Mouse (Mus musculus): ENCODE results near the gene Mink1. TPM values are rescaled to one million over a fixed set of nuclear protein-coding genes. Genes with fewer than 3 reads are reported as not detected.

The Mink1 gene
- total RNA-seq, 1 experiment = 23.0 TPM

DNA sequence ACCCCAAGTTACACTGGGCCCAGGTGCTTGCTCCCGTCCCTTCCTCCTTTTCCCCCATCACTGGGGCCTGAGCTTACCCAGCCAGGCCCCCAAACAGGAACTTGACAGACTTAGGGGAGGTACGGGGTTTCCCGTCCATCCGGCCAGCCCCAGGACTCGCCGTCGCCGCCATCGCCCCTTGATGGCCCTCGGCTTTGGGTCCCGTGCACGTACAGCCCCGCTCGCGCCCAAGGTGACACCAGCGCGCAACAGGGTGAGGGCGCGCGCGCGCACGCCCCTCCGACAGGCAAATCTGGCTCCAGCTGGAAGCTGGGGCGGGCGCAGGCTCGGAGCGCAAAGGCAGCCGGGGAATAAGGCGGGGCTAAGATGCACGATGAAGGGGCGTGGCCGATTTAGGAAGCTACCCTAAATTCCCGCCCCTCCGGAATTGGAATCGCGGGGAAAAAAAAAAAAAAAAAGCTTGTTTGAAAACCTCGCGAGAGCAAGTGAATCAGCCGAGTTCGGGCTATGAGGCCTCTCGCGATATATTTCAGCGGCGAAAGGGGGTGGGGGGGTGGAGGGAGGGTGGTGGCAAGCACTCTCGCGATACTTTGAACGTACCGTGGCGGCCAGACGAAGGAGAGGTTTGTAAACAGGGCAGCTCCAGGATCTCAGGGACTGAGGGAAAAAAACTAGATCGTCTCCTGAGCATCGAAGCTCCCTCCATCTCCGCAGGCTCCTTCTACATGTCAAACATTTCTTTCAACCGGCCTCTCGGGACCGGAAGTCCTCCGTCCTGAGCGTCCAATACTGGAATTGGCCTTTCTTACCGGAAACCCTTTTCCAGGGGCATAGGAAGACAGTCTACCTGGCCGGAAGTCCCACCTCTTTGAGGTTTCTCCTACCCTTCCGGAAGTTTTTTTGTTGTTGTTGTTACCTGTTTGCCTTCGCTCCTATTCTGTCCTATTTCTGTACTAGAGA lies 84.3 kb downstream of the Mink1 start, which contains the start of the genes Rnf167 and Slc25a11:
Gene Rnf167, plus strand, starts transcription at position 545 of the 960 bp plus-strand sequence.
Gene Slc25a11, minus strand, starts transcription at position 789 of the 960 bp plus-strand sequence.
- in situ Hi-C loops (cut with MboI; ENCODE audit: low sequenced_read_pairs in 2 of 2, unreplicated experiment in 2 of 2) = no loop called here
- Histone ChIP-seq H3K36me3 (ENCODE audit: control insufficient read depth, insufficient read depth, low read length, poor library complexity, severe bottlenecking) (peaks cover 45% of the 10 kb centered on the region), H3K9me3 (ENCODE audit: control insufficient read depth, insufficient read depth, low read depth, low read length) (no peaks in the 10 kb centered on the region), H3K9ac (ENCODE audit: insufficient read depth, low read depth, low read length, poor library complexity, severe bottlenecking) (peak within 1 kb of the TSS; percentile 95), H3K27ac (ENCODE audit: insufficient read depth, low read depth, low read length, poor library complexity, severe bottlenecking) (peak within 1 kb of the TSS; percentile 96), H3K4me3 (ENCODE audit: insufficient read depth in 1 of 2, low read depth in 1 of 2, low read length in 2 of 2, poor library complexity in 1 of 2, severe bottlenecking in 1 of 2) (peak within 1 kb of the TSS; percentile 78 to 85), H3K4me1 (ENCODE audit: control insufficient read depth in 2 of 2, insufficient read depth in 2 of 2, low read length in 2 of 2, poor library complexity in 1 of 2) (peaks cover 0 to 10% of the 10 kb centered on the region in 2 experiments; a peak in 2 of 4 replicates)
- TF ChIP-seq CHD2 (IDR thresholded peaks at IDR 0.05; ENCODE audit: low read depth, low read length) (peak; percentile 98), ZNF384 (IDR thresholded peaks at IDR 0.05; ENCODE audit: low read depth, low read length) (peak; percentile 99), ZC3H11A (IDR thresholded peaks at IDR 0.05; ENCODE audit: borderline replicate concordance, low read depth, low read length) (no peak), HCFC1 (IDR thresholded peaks at IDR 0.05; ENCODE audit: borderline replicate concordance, insufficient read depth, low read length) (peak; percentile 59; the same call in 1 of the 2 replicates)
- peak; percentile 100 for DNase-seq (ENCODE audit: low read depth, low spot score)

DNA sequence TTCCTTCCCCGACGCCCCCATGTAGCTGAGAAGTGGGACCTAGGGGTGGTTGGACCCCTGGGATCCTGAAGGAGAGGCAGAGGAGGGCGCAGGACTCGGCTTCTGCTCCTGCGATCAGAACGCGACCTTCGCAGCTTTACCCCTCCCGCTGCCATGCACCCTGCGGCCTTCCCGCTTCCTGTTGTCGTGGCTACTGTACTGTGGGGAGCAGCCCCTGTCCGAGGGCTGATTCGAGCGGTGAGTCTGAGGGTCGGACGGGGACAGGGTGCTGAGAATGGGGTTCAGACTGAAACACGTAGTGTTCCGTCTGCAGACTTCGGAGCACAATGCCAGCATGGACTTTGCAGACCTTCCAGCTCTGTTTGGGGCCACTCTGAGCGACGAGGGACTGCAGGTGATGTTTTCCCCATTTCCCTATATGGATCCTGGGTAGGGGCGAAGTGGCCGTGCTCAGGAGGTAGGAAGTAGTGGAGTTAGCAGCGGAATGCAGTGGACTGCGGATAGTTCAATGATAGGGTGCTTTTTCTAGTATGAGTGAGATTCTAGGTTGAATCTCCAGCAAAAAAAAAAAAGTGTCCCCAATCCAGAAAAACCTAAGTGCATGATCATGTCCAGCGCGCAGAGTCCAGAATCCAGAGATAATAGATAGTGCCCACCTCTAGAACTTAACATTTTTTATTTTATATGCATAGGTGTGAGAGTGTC lies 85.2 kb downstream of the Mink1 start:
- no peaks in the 10 kb centered on the region for H3K9me3 ChIP-seq (ENCODE audit: control insufficient read depth, insufficient read depth, low read depth, low read length)
- TF ChIP-seq MAFK (IDR thresholded peaks at IDR 0.05; ENCODE audit: insufficient read depth, low read depth, low read length) (no peak), ZNF384 (IDR thresholded peaks at IDR 0.05; ENCODE audit: low read depth, low read length) (no peak), ZC3H11A (IDR thresholded peaks at IDR 0.05; ENCODE audit: borderline replicate concordance, low read depth, low read length) (no peak)
- peak overlapping the region; percentile 80 for H3K27ac ChIP-seq (ENCODE audit: insufficient read depth, low read depth, low read length, poor library complexity, severe bottlenecking)
- H3K9ac ChIP-seq (ENCODE audit: insufficient read depth, low read depth, low read length, poor library complexity, severe bottlenecking) = peak overlapping the region; percentile 95
- DNase-seq (ENCODE audit: low read depth, low spot score) = no peak
- H3K4me3 ChIP-seq (ENCODE audit: insufficient read depth in 1 of 2, low read depth in 1 of 2, low read length in 2 of 2, poor library complexity in 1 of 2, severe bottlenecking in 1 of 2) = peak overlapping the region; percentile 78 to 85
- in situ Hi-C loops (cut with MboI; ENCODE audit: low sequenced_read_pairs in 2 of 2, unreplicated experiment in 2 of 2) = no loop called here
- peaks cover 0 to 10% of the 10 kb centered on the region in 2 experiments; a peak in 2 of 4 replicates for H3K4me1 ChIP-seq (ENCODE audit: control insufficient read depth in 2 of 2, insufficient read depth in 2 of 2, low read length in 2 of 2, poor library complexity in 1 of 2)
- peaks cover 54% of the 10 kb centered on the region for H3K36me3 ChIP-seq (ENCODE audit: control insufficient read depth, insufficient read depth, low read length, poor library complexity, severe bottlenecking)

DNA sequence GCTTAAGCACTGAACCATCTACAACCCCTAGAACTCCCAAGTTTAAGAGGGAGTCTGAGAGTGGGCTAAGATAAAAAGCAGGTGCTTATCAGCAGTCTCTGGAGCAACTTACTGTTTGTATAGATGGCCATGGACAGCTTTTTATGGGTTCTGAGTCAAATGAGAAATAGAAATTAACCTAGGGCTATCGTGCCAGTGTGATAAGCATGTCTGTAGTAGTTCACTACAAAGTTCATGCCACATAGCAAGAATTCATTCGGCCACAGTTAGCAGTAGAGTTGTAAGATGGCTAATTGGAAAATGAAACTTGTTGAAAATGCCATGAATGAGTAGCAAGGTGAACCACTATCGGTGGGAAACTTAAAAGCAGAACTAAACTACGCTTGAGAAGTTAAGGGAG lies 85.8 kb downstream of the Mink1 start:
- Histone ChIP-seq H3K9ac (ENCODE audit: insufficient read depth, low read depth, low read length, poor library complexity, severe bottlenecking) (peak overlapping the region; percentile 14; the same call in 1 of the 2 replicates), H3K4me3 (ENCODE audit: insufficient read depth in 1 of 2, low read depth in 1 of 2, low read length in 2 of 2, poor library complexity in 1 of 2, severe bottlenecking in 1 of 2) (peak overlapping the region; percentile 78 to 85; a peak in 2 of 4 replicates), H3K36me3 (ENCODE audit: control insufficient read depth, insufficient read depth, low read length, poor library complexity, severe bottlenecking) (peaks cover 59% of the 10 kb centered on the region), H3K4me1 (ENCODE audit: control insufficient read depth in 2 of 2, insufficient read depth in 2 of 2, low read length in 2 of 2, poor library complexity in 1 of 2) (peaks cover 0 to 10% of the 10 kb centered on the region in 2 experiments; a peak in 2 of 4 replicates), H3K27ac (ENCODE audit: insufficient read depth, low read depth, low read length, poor library complexity, severe bottlenecking) (no peak overlapping the region), H3K9me3 (ENCODE audit: control insufficient read depth, insufficient read depth, low read depth, low read length) (no peaks in the 10 kb centered on the region)
- in situ Hi-C loops (cut with MboI; ENCODE audit: low sequenced_read_pairs in 2 of 2, unreplicated experiment in 2 of 2) = no loop called here
- DNase-seq (ENCODE audit: low read depth, low spot score) = no peak
- TF ChIP-seq HCFC1 (IDR thresholded peaks at IDR 0.05; ENCODE audit: borderline replicate concordance, insufficient read depth, low read length) = no peak
- TF ChIP-seq ZC3H11A (IDR thresholded peaks at IDR 0.05; ENCODE audit: borderline replicate concordance, low read depth, low read length) = no peak
- TF ChIP-seq CHD2 (IDR thresholded peaks at IDR 0.05; ENCODE audit: low read depth, low read length) = no peak
- no peak for TF ChIP-seq ZNF384 (IDR thresholded peaks at IDR 0.05; ENCODE audit: low read depth, low read length)
- TF ChIP-seq MAFK (IDR thresholded peaks at IDR 0.05; ENCODE audit: insufficient read depth, low read depth, low read length) = no peak

DNA sequence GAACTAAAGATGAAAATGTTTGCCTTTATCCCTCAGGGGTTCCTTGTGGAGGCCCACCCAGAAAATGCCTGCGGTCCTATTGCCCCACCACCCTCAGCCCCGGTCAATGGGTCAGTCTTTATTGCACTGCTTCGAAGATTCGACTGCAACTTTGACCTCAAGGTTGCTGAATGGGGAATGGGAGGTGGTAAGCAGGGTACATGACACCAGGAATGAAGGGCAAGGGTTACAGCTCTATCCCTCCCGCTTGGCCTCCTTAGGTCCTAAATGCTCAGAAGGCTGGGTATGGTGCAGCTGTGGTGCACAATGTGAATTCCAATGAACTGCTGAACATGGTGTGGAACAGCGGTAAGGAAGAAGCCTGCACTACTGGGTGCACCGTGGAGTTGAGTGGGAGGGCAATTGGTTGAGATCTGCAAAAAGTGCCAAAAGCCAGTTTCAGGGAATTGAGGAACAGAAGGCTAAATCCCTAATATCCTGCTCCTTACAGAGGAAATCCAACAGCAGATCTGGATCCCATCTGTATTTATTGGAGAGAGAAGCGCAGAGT lies 86.6 kb downstream of the Mink1 start:
- Histone ChIP-seq H3K9ac (ENCODE audit: insufficient read depth, low read depth, low read length, poor library complexity, severe bottlenecking) (no peak overlapping the region), H3K4me3 (ENCODE audit: insufficient read depth in 1 of 2, low read depth in 1 of 2, low read length in 2 of 2, poor library complexity in 1 of 2, severe bottlenecking in 1 of 2) (no peak overlapping the region), H3K4me1 (ENCODE audit: control insufficient read depth in 2 of 2, insufficient read depth in 2 of 2, low read length in 2 of 2, poor library complexity in 1 of 2) (peaks cover 0 to 10% of the 10 kb centered on the region in 2 experiments; a peak in 2 of 4 replicates), H3K36me3 (ENCODE audit: control insufficient read depth, insufficient read depth, low read length, poor library complexity, severe bottlenecking) (peaks cover 61% of the 10 kb centered on the region), H3K9me3 (ENCODE audit: control insufficient read depth, insufficient read depth, low read depth, low read length) (no peaks in the 10 kb centered on the region), H3K27ac (ENCODE audit: insufficient read depth, low read depth, low read length, poor library complexity, severe bottlenecking) (no peak overlapping the region)
- DNase-seq (ENCODE audit: low read depth, low spot score) = no peak
- TF ChIP-seq ZC3H11A (IDR thresholded peaks at IDR 0.05; ENCODE audit: borderline replicate concordance, low read depth, low read length) (no peak), ZNF384 (IDR thresholded peaks at IDR 0.05; ENCODE audit: low read depth, low read length) (no peak), MAFK (IDR thresholded peaks at IDR 0.05; ENCODE audit: insufficient read depth, low read depth, low read length) (no peak), HCFC1 (IDR thresholded peaks at IDR 0.05; ENCODE audit: borderline replicate concordance, insufficient read depth, low read length) (no peak), CHD2 (IDR thresholded peaks at IDR 0.05; ENCODE audit: low read depth, low read length) (no peak)
- in situ Hi-C loops (cut with MboI; ENCODE audit: low sequenced_read_pairs in 2 of 2, unreplicated experiment in 2 of 2) = no loop called here

All from ES-E14 (cell line).